Mouse (Mus musculus): Measurements from ENCODE around the gene Usb1.
"Not testable (repeated sequence)": the region's sequence is repeated elsewhere in the genome, so short reads cannot be mapped to it uniquely, and the experiment has no call there.

The Usb1 gene

DNA sequence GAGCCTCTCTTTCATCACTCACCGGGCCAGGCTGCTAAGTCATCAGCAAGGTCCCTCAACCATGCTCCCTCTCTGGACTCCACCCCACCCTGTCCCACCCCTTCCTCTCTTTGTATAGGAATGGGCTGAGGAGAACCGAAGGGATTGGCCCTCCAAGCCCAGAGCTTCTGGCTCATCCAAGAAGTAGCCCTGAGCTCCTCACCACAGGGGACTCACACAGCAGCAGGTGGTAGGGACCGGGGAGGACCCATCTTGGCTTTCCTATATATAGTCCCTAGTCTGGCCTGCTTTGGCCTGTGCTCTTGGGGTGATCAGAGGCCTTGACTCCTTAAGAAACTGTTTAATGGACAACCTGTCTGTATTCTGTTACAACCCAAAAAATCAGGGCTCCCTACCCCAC is 42.3 kb downstream of the Usb1 start:
- DNase-seq (ENCODE audit: low spot score in 2 of 2), result no peak

DNA sequence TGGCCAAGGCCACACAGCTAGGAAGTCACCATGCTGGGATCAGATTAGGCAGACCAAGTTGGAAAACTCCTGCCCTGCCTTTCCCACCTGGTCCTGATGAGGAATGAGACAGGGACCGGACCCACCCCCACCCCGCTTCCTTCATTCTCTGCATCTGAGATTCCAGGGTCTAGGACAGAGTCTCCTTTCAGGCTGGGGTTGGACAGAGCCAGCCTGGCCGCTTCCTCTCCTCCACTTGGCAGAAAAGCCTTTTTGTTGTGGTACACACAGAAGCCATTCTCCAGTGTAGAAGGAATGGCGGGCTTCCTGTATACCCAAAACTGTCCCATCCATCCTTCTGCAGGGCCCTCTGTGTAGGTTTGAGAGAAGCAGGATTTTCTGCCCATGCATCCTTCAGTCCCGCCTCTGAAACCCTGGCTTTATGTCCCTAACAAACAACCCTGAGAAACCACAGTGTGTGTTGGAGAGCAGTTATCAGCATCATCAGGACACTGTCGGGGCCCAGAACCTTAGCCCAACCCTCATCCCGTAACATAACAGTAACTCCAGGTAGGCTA is 43.4 kb downstream of the Usb1 start:
- DNase-seq (ENCODE audit: low spot score in 2 of 2), result no peak

DNA sequence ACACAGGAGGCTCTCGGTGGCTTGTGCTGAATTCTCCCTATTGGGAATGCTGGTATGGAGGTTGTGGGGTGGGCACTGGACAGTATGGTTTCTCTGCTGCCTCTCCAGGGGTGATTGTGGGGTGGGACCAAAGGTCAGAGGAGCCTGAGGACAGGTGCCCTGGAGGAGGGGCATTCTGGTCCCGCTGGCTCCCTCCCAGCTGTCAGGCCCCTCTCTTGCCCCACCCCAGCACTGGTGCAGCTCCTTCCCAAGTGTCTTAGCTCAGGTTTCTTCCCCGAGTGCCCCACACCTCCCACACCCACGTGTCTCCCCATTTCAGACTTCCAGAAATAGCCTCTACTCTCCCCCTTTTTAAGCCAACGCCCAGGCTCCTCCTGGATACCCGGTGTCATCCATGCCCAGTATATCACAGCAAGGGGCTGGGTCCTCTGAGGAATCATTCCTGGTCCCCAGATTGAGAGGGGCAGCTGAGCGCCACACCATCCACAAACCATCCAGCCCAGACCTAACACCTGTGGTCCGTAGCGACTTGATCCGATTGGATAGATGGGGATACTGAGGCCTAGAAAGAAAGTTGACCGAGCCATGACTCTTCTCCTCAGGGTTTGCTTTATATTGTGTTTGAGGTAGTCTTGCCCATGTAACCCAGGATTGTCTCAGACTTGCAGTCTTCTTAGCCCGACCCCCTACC is 44.4 kb downstream of the Usb1 start:
- no peak for DNase-seq (ENCODE audit: low spot score in 2 of 2)

DNA sequence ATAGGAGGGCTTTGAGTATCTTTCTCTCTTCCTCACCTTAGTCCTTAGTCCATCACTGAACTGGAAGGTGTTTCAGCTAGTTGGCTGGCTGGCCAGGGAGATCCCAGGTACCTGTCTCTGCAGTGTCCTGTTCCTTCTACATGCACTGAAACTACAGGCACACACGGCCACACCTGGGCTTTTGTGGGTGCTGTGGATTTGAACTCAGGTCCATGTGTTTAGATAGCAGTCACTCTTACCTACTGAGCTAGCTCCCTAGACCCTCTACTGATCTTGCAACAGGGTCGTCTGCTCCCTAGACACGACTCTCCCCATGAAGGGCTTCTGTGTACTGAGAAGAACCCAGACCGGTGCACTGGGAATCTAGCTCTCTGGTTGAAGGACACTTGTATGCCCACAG is 45.0 kb downstream of the Usb1 start:
- DNase-seq (ENCODE audit: low spot score in 2 of 2), result no peak

DNA sequence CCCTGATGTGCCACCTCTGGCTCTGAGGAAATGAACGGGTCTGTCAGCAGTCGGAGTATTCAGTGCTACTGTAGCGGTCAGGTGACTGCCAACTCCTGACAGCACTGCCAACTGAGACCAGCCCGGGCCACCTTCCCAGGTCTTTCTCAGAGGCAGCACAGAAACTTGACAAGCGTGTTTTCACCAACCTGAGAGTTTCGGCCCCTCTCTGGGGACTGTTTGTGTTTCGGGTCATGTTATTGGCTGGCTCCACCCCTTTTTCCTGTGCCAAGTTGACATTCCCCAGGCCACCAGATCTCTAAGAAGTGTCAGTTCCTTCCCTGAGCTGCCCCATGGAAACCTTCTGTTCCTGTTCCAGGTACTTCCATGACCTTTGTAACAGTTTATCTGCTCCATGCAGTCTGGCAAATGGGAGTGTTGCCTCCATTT is 45.8 kb downstream of the Usb1 start:
- no peak for DNase-seq (ENCODE audit: low spot score in 2 of 2)

DNA sequence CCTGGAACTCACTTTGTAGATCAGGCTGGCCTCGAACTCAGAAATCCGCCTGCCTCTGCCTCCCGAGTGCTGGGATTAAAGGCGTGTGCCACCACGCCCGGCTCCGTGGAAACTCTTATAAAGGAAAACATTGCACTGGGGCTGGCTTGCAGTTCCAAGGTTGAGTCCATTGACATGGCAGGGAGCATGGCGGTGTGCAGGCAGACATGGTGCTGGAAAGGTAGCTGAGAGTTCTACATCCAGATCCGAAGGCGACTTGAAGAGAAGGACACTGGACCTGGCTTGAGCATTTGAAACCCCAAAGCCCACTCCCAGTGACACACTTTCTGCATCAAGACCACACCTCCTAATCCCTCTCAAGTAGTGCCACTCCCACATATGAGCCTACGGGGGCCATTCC is 46.8 kb downstream of the Usb1 start:
- not testable (repeated sequence) for DNase-seq (ENCODE audit: low spot score in 2 of 2)

DNA sequence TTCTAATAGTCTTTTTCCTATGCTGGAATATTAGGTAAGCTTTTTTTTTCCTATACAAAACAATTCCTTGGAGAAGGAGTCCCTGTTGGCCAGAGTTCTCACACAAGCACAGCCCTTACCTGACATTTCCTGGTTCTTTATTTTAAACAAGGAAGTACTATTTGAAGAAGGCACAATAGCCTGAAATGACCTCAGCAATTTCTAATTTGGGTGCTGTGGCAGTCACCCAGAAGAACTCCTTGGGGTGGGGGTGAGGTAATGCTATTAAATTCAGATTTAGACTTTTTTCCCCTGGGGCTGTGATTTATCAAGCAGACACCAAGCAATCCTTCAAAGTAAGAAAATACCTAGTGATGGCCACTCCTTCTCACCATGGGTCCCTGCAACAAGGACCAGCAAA is 48.9 kb downstream of the Usb1 start:
- no peak for DNase-seq (ENCODE audit: low spot score in 2 of 2)

DNA sequence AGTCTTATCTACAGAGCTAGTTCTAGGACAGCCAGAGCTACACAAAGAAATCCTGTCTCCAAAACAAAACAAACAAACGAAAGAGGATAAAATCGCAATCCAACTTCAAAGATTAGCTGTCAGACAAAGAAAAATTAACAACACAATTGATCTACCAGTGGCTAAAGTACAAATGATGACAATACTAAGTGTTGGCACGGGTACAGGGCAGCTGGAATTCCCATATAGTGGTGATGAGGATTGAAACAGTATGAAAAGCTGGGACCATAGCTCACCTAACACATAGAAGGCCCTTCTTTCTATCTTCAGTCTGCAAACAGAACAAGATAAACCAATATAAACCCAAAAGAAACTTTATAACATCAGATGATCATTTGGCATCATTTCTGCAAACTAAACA is 49.5 kb downstream of the Usb1 start:
- no peak for DNase-seq (ENCODE audit: low spot score in 2 of 2)

DNA sequence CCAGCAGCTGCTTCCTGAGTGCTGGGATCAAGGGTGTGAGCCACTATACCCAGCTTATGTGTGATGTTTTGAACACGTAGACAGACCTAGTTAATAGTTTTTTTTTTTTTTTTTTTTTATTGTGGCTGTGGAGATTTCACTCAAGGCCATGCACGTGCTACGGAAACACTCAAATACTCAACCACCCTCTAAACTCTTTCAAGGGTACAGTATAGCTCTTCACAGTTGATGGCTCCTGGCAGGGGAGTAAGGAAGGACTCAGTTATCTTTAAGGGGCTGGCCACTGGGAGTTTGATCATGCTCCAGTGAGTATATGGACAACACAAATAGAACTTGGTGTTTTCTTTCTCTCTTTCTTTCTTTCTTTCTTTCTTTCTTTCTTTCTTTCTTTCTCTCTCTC is 52.4 kb downstream of the Usb1 start:
- no peak for DNase-seq (ENCODE audit: low spot score in 2 of 2)

DNA sequence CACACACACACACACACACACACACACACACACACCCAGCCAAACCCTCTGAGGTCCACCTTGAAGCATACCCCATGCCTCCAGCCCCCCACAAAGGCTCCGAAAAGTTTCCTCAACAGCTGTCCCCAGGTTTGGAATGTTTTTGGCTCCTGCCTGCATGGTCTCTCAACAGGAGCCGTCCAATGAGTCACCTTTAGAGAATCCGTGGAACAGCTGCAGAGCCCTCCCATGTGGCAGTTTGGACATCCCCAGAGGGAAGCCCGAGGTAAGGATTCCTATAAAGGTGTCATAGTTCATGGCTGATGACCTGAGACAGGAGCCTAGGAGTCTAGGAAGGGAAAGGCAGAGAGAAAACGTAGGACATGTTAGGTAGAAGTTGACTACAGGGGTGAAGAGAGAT is 54.0 kb downstream of the Usb1 start:
- DNase-seq (ENCODE audit: low spot score in 2 of 2), result no peak

DNA sequence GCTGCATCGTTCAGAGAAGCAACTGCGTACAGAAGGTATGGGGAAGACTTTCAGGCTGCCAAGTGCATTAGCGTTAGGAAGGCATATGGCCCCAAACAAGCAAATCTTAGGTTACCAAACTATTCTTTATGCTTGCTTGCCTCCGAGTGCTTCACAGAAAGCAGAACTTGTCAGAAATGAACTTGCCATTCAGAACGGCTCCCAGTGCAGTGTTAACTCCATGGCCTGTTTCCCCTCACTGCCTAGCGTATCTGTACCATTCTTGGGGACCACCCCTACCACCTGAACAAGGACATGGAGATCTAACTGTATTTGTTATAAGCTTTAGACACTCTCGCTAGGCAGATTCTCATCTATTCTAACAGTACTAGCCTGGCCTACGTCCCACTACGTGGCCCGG is 55.1 kb downstream of the Usb1 start:
- DNase-seq (ENCODE audit: low spot score in 2 of 2), result no peak

DNA sequence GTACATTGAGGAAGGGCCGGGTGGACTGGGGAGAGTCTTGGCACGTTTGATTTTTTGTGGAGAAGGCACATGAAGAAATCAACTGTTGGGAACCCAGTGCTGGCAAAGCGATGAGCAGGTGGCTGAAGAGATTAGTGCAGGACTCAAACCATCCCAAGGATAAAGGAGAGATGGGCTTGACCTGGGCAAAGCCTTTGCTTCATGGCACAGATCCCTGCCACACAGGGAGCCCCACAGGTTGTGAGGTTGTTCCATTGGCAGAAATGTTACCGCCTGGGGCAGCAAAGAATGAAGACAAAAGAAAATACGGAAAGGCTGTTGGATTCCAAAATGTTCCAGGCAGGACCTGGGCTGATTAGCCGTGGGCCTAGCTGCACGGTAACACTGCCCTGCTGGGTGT is 55.9 kb downstream of the Usb1 start:
- DNase-seq (ENCODE audit: low spot score in 2 of 2), result no peak

DNA sequence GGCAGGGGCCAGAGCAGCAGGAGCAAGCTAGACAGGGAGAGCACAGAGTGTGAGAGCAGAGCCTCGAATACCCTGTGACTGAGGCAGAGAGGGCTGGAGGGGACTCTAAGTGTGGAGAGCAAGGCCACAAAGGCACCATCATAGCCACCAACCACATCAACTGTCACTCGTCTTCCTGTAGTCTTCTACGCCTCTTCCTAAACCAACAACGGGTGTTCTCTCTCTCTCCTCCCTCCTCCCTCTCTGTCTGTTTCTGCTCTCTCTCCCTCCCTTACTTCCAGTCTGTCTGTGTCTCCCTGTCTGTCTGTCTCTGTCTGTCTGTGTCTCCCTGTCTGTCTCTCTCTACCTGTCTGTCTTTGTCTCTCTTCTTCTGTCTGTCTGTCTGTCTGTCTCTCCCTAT is 58.2 kb downstream of the Usb1 start:
- DNase-seq (ENCODE audit: low spot score in 2 of 2), result no peak

DNA sequence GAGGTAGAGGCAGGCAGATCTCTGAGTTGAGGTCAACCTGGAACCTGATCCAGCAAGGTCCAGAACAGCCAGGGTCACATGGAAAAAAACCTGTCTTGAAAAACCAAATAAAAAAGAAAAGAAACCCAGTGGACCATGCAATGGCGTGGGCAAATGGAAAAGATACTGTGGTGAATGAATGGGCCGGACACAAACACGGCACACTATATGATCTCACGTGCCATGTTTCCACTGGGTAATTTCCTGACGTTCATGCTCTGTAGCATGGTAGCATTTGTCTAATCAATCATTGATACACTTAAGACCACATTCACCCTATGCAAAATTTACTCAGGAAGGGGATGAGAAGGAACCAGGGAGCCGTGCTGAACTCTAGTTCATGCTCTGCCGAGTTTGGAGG is 59.0 kb downstream of the Usb1 start:
- DNase-seq (ENCODE audit: low spot score in 2 of 2), result no peak

DNA sequence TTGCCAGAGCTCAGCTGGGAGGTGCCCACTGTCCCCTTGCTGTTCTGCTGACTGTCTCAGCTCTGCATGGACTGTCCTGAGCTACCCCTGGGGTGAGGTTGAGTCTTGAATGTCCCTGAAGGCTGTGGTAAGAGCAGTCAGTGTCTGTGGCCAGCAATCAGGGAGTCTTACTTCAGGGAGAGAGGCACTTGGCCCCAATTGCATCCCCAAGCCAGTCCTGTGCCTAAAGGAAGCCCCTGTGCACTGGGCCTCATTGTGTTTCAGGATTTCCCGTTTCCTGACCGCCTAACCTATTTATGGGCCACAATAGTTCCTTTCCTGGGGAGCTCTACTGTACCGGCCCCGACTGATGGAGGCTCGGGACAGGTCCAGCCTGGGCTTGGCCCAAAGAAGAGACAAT is 60.5 kb downstream of the Usb1 start:
- no peak for DNase-seq (ENCODE audit: low spot score in 2 of 2)

DNA sequence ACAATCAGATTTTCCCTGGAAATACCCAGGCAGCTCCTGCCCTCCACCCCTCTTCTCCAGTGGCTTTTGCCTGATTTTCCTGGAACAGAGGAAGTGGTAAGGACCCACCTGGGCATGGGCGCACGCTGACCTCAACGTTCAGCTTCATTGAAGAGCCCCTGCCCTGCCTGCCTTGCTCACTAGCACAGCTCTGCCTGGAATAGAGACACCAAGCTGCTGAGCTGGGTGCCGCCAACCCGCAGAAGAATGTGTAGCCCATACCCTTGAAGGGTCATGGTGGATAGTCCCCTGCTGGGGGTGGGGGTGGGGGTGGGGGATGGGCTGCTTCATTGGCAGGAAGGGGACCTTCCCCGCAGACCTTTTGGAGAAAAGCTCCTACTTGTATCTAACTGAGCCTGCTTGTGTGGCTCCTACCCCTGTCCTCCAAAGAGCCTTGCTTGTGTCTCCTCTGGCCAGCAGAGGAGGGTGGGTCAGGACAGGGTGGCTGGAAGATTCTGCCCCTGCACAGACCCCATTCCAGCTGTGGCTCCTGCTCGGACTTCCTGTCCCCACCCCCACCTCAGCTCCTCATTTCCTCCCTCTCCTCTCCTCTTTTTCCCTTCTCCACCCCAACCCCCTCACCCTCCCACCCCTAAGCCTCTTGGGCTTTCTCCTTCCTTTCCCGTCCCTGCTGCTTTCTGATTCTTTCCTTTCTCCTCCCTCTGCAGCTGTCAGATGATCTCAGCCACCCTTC is 63.3 kb downstream of the Usb1 start:
- no peak for DNase-seq (ENCODE audit: low spot score in 2 of 2)

DNA sequence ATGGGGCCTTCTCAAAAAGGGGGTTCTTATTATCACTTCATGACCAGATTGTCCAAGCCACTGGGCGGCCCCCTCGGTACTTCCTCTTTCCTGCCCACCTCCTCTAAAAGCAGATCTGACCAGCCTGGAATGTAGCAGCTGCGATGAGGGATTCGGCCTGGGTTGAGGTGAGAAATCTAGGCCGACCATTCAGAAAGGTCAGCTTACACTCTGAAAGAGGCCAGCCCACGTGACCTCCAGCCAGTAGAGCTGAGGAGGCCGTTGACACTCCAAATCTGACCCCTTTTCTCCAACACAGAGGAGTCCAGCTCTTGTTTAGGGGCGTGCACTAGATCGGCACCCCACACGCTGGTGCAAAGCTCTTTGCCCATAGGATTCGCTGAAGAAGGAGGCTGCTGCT is 64.7 kb downstream of the Usb1 start:
- DNase-seq (ENCODE audit: low spot score in 2 of 2), result no peak
